Mouse (Mus musculus) macrophage (primary cell): ENCODE measurements around the gene Wasf2. TPM values are rescaled to one million over a fixed set of nuclear protein-coding genes. Genes with fewer than 3 reads are reported as not detected.
A peak's percentile ranks its signal among the peaks of the same experiment; 100 is the strongest.

Experiments
- H3K27ac ChIP-seq: fragments of 350-480 bp; formaldehyde crosslinking; 2 replicates; pipeline ENCODE4 v1.9.0; 2021
- H3K36me3 ChIP-seq: fragments of 350-480 bp; formaldehyde crosslinking; 2 replicates; pipeline ENCODE4 v1.9.0; 2021; ENCODE audit errors: inconsistent target
- H3K4me3 ChIP-seq: fragments of 350-480 bp; formaldehyde crosslinking; 2 replicates; pipeline ENCODE4 v1.9.0; 2021; ENCODE audit errors: inconsistent target
- H3K79me2 ChIP-seq: fragments of 350-480 bp; formaldehyde crosslinking; 2 replicates; pipeline ENCODE4 v1.9.0; 2021; ENCODE audit errors: inconsistent target
- WGBS: methylation state at CpG from one replicate; pipeline ENCODE4 v1.1.7; 2026; ENCODE audit warnings: inconsistent platforms; ENCODE audit not compliant: missing documents; 5-methylcytosine and 5-hydroxymethylcytosine counted together
- polyA plus RNA-seq: library from polyadenylated mRNA; stranded (reverse); fragments of 250-400 nt; gene quantifications from 3 replicates; pipeline ENCODE4 v1.2.4, GENCODE M21; 2018; ENCODE audit warnings: inconsistent platforms

The Wasf2 gene
- polyA plus RNA-seq, 1 experiment from 2014 or later, result 117 TPM

DNA sequence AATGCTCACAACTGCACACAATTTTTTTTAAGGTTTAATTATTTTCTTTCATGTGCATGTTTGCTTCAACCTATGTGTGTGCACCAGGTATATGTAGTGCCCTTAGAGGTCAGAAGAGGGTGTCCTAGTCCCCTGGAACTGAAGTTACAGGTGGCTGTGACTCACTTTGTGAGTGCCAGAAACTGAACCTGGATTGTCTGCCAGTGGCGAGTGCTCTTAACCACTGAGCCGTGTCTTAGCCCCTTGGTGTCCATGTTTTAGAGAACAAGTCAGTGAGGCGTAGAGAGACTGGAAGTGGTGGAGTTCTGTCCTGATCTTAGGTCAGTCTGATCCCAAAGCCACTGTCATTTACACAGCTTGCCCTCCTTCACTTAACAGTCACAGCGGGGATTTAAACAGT, 2.4 kb upstream of the Wasf2 start:
- H3K79me2 ChIP-seq, result peaks cover 22% of the 10 kb centered on the region
- no peaks in the 10 kb centered on the region for H3K36me3 ChIP-seq
- 93% methylated on average over 4 of the region's 4 CpGs for WGBS
- no peak overlapping the region for H3K4me3 ChIP-seq
- H3K27ac ChIP-seq, result no peak overlapping the region

DNA sequence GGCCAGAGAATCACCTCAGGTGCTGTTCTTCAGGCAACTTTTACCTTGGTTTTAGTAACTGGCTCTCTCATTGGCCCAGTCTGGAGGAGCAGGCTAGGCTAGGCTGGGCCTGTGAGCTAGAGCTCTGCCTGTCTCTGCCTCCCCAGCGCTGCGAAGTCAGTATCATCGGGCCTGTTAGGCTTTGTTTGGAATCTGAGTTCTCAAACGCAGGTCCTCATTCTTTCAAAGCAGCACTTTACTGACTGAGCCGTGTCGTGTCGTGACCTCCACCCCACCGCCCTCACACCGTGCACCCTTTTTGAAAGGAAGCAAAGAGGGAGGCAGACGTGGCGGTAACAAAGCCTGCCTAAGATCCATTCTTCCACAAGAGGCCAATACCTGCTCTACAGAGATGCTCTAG, 914 bp upstream of the Wasf2 start:
- Histone ChIP-seq H3K36me3 (no peaks in the 10 kb centered on the region; the same call in 1 of the 2 replicates), H3K79me2 (peaks cover 37% of the 10 kb centered on the region)

DNA sequence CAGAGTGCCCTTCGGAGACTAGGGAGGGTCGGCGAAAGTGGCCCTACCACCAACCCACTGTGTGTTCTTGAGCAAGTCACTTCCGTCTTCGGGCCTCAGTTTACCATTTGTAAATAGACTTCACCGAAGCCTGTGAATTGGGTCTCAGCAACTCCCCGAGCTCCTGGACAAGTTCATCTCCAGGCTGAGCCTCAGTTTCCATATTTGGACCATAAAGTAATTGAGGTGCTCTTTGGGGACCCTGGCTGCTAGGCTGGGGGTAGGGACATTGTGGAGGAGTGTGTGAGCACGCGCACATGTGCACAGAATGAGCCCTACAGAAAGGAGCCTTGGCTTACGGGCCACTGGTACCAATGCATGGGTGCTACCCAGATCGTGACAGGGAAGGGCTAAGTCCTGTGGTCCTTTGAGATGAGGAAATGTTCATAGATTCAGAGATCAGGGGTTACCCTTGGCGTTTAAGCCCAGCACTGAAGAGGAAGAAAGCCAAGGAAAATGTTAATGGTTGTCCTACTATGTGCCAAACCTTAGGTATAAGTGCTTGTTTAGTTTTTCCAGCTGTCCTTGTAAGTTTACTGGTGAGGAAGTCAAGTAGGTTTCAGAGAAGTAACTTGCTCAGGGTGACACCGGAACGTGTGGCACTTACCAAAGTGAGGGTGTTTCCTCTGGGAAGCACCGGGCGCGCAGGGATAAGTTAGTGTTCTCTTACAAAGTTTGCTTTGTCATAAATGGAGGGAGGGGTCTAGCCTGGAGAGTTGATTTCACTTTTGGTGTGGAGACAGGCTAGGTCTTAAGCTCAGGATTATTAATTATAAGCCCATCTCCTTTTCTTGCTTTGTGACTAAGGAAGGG, 811 bp downstream of the Wasf2 start:
- Histone ChIP-seq H3K4me3 (peak overlapping the region; percentile 98), H3K36me3 (no peaks in the 10 kb centered on the region; the same call in 1 of the 2 replicates), H3K27ac (peak overlapping the region; percentile 94), H3K79me2 (peaks cover 55% of the 10 kb centered on the region)
- WGBS, result 2% methylated on average over 17 of the region's 17 CpGs

More for the DNA sequence above, 914 bp upstream of the Wasf2 start:
- WGBS, result 50% methylated on average over 11 of the region's 11 CpGs
- peak overlapping the region; percentile 43 for H3K4me3 ChIP-seq
- H3K27ac ChIP-seq, result peak overlapping the region; percentile 91

DNA sequence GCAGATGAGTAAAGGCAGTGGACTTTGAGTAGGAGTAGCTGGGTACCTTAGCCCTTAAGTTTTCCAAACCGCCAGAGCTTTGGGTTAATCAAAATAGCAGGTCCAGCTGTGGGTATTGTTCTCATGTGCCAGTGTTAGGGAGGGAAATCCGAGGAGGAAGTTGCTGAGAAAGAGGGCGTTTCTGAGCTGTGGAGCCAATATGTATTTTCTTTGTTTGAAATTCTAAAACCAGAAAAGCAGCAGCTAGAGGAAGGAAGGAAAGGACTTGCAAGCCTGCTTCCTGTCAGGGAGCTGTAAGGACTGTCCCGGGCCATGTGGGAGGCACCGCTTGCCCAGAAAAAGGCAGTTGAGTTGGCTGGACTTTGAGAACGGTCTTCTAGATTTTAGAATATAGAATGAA, 1.7 kb downstream of the Wasf2 start:
- 0% methylated on average over 6 of the region's 6 CpGs for WGBS
- peak overlapping the region; percentile 98 for H3K4me3 ChIP-seq

DNA sequence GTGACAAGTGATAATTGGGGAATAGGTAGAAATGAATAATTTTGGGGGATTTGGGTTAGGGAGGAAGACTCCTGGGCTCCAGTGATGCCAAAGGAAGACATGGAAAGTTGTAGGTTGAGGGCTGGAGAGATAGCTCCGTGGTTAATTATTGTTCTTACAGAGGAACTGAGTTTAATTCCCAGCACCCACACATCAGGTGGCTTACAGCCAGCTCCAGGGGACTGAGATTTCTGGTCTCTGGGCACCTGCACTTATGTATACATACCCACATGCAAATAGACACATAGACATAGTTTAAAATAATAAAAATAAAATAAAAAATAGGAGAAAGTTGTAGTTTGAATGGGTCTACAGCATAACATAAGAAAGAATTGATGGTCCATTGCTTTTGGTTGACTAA, 6.6 kb downstream of the Wasf2 start:
- Histone ChIP-seq H3K27ac (no peak overlapping the region), H3K79me2 (peaks cover 98% of the 10 kb centered on the region), H3K4me3 (no peak overlapping the region), H3K36me3 (peaks cover 6% of the 10 kb centered on the region; the same call in 1 of the 2 replicates)
- WGBS, result 25% methylated on average over 1 of the region's 1 CpGs

More for the DNA sequence above, 1.7 kb downstream of the Wasf2 start:
- H3K27ac ChIP-seq, result peak overlapping the region; percentile 94
- H3K36me3 ChIP-seq, result no peaks in the 10 kb centered on the region; the same call in 1 of the 2 replicates
- peaks cover 64% of the 10 kb centered on the region for H3K79me2 ChIP-seq

DNA sequence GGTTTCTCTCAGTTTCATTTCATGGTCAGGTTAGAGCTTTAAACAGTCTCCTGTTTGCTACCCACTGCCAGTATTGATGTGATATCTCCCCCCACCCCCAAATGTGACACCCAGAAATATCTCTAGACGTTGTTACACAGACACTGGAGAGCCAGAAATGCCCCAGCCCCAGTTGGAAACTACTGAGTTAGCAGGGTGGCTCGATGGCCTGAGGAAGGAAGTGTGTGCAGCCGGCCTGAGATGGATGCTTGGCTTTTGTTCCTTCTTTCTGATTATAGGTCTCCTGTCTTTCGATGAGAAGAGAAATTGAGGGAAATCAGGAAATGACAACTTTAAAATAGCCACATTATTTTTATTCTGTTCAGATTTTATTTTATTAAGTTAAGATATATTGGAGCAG, 8.7 kb downstream of the Wasf2 start:
- WGBS, result 0% methylated on average over 4 of the region's 4 CpGs
- Histone ChIP-seq H3K4me3 (no peak overlapping the region), H3K79me2 (peaks cover 100% of the 10 kb centered on the region), H3K27ac (peak overlapping the region; percentile 76), H3K36me3 (peaks cover 6% of the 10 kb centered on the region; the same call in 1 of the 2 replicates)

DNA sequence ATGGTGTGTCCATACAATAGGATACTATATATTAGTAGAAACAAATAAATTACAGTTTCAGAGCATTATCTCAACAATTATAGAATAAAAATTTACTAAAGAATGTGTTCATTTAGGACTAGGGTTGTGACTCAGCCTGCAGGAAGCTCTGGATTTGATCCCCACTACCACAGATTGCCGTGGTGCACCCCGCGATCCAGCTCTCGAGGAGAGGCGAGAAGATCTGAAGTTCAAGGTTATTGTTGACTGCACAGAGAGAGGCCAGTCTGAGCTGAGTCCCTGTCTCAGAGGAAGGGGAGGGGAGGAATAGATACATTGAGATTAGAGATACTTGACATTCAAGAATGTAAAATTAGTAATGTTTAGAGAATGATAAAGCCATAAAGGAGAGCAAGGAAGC, 24.7 kb downstream of the Wasf2 start:
- H3K79me2 ChIP-seq, result peaks cover 95% of the 10 kb centered on the region
- no peaks in the 10 kb centered on the region for H3K36me3 ChIP-seq
- no peak overlapping the region for H3K4me3 ChIP-seq
- H3K27ac ChIP-seq, result no peak overlapping the region
- 88% methylated on average over 5 of the region's 5 CpGs for WGBS

DNA sequence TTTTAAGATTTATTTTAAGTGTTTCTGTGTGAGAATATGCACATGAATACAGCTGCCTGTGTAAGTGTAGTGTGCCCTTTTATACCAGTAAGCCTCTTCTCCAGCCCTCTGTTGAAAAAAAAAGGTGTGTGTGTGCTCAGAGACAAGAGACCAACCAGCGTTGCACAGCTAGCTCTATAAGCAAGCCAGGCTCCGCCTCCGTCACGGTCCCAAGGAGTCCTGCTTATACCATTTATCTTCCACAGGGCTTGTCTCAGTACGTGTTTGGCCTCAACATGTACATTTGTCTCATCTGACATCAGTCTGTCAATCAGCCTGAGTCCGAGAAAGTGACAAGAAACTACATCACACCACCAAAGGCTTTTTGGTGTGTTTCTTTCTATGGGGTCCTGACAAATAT, 25.4 kb downstream of the Wasf2 start:
- no peaks in the 10 kb centered on the region for H3K36me3 ChIP-seq
- peaks cover 95% of the 10 kb centered on the region for H3K79me2 ChIP-seq
- no peak overlapping the region for H3K4me3 ChIP-seq
- no peak overlapping the region for H3K27ac ChIP-seq
- 93% methylated on average over 6 of the region's 6 CpGs for WGBS

DNA sequence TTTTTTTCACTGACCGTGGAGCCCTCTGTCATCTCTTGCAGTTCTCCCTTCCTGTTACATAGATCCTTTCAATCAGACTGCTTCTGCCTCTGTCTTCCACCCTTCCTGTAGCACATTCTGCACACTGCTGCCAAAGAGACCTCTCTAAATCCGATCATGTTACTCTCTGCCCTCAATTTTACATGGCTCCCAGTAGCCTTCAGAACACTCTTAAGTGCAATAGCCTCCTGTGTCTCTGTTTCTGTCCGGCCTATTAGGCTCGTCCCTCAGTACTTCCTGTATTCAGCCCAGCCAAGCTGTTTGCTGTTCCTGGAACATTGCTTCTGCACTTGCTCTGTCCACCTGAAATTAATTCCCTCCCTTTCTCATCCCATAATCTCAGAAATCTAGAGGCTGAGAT, 26.1 kb downstream of the Wasf2 start:
- peak overlapping the region; percentile 29 for H3K27ac ChIP-seq
- no peak overlapping the region for H3K4me3 ChIP-seq
- peaks cover 95% of the 10 kb centered on the region for H3K79me2 ChIP-seq
- no peaks in the 10 kb centered on the region for H3K36me3 ChIP-seq
- WGBS, result 52% methylated on average over 4 of the region's 4 CpGs

DNA sequence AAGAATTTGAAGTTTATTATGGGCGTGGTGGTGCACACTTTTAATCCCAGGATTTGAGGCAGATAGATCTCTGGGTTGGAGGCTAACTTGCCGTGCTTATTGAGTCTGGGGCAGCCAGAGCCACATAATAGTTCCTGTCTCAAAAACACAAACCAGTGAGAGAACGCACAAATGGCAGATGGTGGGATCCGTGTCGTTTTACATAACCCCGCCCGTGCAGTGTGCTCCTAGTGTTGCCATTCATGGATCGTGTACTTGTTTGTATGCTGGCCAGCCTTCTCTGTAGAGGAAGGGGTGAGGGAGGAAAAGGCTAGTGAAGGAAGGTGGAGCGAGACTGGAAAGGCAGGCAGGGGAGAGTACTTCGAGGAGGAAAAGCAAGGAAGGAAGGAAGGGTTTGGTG, 26.5 kb downstream of the Wasf2 start:
- no peak overlapping the region for H3K4me3 ChIP-seq
- H3K27ac ChIP-seq, result peak overlapping the region; percentile 29
- 81% methylated on average over 10 of the region's 10 CpGs for WGBS
- no peaks in the 10 kb centered on the region for H3K36me3 ChIP-seq
- H3K79me2 ChIP-seq, result peaks cover 95% of the 10 kb centered on the region

DNA sequence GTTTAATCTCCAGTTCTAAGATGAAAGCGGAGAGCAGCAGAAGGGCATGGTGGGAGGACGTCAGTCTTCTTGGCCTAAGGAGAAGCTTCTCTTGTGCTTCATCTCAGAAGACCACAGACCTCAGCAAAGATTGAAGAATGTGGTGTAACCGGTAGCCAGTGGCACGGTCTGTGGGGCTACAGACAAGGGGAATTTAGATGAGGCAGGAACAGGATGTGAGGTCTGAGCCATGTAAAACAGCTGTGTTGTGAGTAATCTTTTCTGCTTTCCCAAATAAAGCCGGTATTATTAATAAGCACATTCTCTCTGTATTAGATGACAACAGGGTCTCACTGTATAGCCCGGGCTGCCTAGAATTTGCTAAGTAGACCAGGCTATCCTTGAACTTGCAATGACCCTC, 28.8 kb downstream of the Wasf2 start:
- peak overlapping the region; percentile 91 for H3K27ac ChIP-seq
- peaks cover 95% of the 10 kb centered on the region for H3K79me2 ChIP-seq
- 28% methylated on average over 6 of the region's 6 CpGs for WGBS
- H3K4me3 ChIP-seq, result no peak overlapping the region
- H3K36me3 ChIP-seq, result no peaks in the 10 kb centered on the region

DNA sequence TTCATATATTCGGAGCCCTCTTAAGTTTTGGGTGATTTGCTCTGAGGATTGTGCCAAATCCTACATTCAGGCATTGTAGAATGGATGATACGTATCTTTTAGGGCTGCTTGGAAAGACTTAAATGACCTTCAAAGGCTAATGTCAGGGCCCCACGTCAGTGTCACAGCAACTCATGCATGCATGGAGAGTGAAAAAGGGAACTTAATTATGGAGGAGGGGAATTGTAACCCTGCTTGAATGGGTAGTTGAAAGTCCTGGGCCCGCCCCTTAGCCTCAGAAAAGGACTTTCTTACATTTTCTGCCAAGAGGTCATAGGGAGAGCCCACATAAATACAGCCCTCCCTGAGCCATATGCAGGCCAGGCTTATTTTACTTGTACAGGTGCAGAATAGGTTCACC, 29.3 kb downstream of the Wasf2 start:
- peaks cover 95% of the 10 kb centered on the region for H3K79me2 ChIP-seq
- peak overlapping the region; percentile 91 for H3K27ac ChIP-seq
- H3K36me3 ChIP-seq, result no peaks in the 10 kb centered on the region
- WGBS, result 19% methylated on average over 4 of the region's 4 CpGs
- H3K4me3 ChIP-seq, result no peak overlapping the region

DNA sequence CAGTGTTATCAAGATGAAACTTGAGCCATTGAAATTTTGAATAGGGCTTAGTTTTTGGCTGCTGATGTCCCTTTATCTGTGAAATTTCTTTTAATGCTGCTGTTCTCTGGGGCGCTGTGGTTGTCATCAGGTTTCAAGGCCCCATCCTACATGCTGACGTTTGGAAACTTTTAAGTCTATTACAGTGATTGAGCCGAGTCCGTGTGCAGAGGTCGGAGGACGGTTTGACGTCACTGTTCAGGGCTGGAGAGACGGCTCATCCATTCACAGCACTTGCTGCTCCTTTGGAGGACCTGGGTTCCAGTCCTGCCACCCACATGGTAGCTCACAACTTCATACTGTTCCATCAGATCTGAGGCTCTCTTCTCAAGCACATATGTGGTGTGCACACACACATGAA, 29.9 kb downstream of the Wasf2 start:
- peak overlapping the region; percentile 91 for H3K27ac ChIP-seq
- peaks cover 95% of the 10 kb centered on the region for H3K79me2 ChIP-seq
- WGBS, result 95% methylated on average over 8 of the region's 8 CpGs
- no peaks in the 10 kb centered on the region; the same call in 1 of the 2 replicates for H3K36me3 ChIP-seq
- no peak overlapping the region for H3K4me3 ChIP-seq

DNA sequence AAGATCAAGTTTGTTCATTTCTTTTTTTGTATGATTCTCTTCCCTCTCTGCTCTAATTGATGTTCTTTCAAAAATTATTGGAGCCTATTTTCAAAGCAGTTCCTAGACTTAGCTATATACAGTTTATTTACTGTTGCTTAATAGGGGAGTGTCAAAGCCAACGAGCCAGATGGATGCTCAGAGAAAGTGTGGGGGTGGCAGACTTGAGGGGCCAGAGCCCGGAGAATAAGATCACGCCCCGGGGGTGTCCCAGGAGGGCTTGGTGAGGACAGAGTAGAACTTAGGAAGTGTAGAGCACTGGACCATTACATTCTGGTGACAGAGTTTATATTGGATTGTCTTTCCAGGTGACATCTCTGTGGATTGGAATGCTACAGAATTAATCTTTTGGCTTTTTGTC, 30.5 kb downstream of the Wasf2 start:
- no peaks in the 10 kb centered on the region; the same call in 1 of the 2 replicates for H3K36me3 ChIP-seq
- 74% methylated on average over 4 of the region's 4 CpGs for WGBS
- H3K4me3 ChIP-seq, result no peak overlapping the region
- H3K27ac ChIP-seq, result 0 out of 2 replicates have a peak overlapping the region, but pooled peaks have one; percentile 91
- peaks cover 95% of the 10 kb centered on the region for H3K79me2 ChIP-seq

DNA sequence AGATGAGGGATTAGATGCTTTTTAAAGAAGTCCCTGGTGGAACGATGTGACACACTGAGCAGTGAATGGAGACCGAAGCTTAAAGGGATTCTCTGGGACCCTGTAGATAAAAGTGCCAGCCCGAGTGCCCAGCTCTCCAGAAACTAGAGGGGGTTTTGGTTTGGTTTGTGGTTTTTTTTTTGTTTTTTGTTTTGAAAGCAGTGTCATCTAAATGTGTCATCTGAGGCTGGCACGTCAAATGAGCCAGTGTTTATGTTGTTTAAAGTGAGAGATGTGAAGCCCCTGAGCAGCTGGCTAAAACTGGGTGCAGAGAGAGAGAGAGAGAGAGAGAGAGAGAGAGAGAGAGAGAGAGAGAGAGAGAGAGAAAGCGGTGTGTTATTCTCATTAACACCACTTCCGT, 31.9 kb downstream of the Wasf2 start:
- 60% methylated on average over 5 of the region's 6 CpGs for WGBS
- H3K36me3 ChIP-seq, result no peaks in the 10 kb centered on the region; the same call in 1 of the 2 replicates
- H3K27ac ChIP-seq, result no peak overlapping the region
- peaks cover 95% of the 10 kb centered on the region for H3K79me2 ChIP-seq
- H3K4me3 ChIP-seq, result no peak overlapping the region
